Mouse (Mus musculus): ENCODE measurements around the gene Ccdc14. TPM values are rescaled to one million over a fixed set of nuclear protein-coding genes. Genes with fewer than 3 reads are reported as not detected.

Ccdc14 gene
- total and polyA plus RNA-seq, 3 experiments = 6.5 to 8.2 TPM; not detected in 1

DNA sequence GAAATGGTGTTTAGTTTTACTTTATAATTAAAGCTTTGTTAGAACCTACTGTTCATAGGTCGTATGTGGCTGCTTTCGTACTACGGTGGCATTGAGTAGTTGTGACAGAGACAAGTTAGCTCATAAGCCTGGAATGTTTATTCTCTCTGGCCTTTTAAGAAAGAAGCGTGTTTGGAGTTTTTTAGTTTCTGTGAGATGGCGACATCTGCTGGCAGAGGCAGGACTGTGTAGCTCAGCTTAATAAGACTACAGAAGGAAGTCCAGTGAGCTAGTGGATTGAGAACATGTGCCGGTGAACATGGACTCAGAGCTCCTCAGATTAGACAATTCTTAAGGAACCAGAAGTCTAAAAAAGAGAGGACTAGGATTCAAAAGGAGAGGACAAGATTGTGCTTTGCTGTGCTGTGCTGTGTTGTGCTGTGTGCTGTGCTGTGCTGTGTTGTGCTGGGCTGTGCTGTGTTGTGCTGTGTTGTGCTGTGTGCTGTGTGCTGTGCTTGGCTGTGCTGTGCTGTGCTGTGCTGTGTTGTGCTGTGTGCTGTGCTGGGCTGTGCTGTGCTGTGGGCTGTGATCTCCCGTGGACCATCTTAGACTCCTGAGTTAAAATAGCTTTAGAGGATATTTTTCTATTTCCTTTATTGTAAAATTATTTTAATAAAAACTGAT lies 9.9 kb downstream of the Ccdc14 start:
- DNase-seq (ENCODE audit: low read depth, low spot score) = peak; percentile 81
- peaks cover under 1 to 4% of the 10 kb centered on the region in 2 experiments; a peak in 3 of 4 replicates for H3K36me3 ChIP-seq (ENCODE audit: control insufficient read depth in 1 of 2, insufficient read depth in 2 of 2, low read length in 2 of 2)
- no peaks in the 10 kb centered on the region for H3K9me3 ChIP-seq (replicated peaks; ENCODE audit: insufficient read depth, low read length)
- TF ChIP-seq ETS1 (IDR thresholded peaks at IDR 0.05; ENCODE audit: low read depth, low read length) = no peak
- TF ChIP-seq POLR2AphosphoS5 (IDR thresholded peaks at IDR 0.05; ENCODE audit: borderline replicate concordance, low read depth, low read length) = no peak
- peak; percentile 38; the same call in 1 of the 2 replicates for TF ChIP-seq ZNF384 (IDR thresholded peaks at IDR 0.05; ENCODE audit: low read depth, low read length)
- no peak for TF ChIP-seq CHD1 (IDR thresholded peaks at IDR 0.05; ENCODE audit: low read depth, low read length)
- TF ChIP-seq CHD2 (IDR thresholded peaks at IDR 0.05; ENCODE audit: low read length) = no peak
- TF ChIP-seq CTCF (IDR thresholded peaks at IDR 0.05 in 2 of 3, conservative IDR thresholded peaks at IDR 0.05 in 1 of 3; ENCODE audit: control insufficient read depth in 1 of 3, insufficient read depth in 1 of 3, low read depth in 2 of 3, low read length in 3 of 3, poor library complexity in 1 of 3, severe bottlenecking in 1 of 3) = peak; percentile 70 to 89 (median 81)
- TF ChIP-seq SMC3 (IDR thresholded peaks at IDR 0.05; ENCODE audit: low read depth, low read length) = peak; percentile 83
- 0 out of 2 replicates have a peak, but pooled peaks have one; percentile 30 for TF ChIP-seq SIN3A (IDR thresholded peaks at IDR 0.05; ENCODE audit: low read length)
- no peak for TF ChIP-seq ELF1 (IDR thresholded peaks at IDR 0.05; ENCODE audit: low read depth, low read length)
- TF ChIP-seq HCFC1 (IDR thresholded peaks at IDR 0.05; ENCODE audit: low read depth, low read length) = no peak
- TF ChIP-seq RAD21 (IDR thresholded peaks at IDR 0.05; ENCODE audit: low read depth, low read length) = peak; percentile 68
- no peak for TF ChIP-seq POLR2AphosphoS2 (IDR thresholded peaks at IDR 0.05; ENCODE audit: low read length)
- peak; percentile 47; the same call in 1 of the 2 replicates for TF ChIP-seq MYC (IDR thresholded peaks at IDR 0.05; ENCODE audit: low read depth, low read length)
- no peak for TF ChIP-seq TAL1 (IDR thresholded peaks at IDR 0.05; ENCODE audit: low read length)
- TF ChIP-seq E2F4 (IDR thresholded peaks at IDR 0.05; ENCODE audit: borderline replicate concordance, low read depth, low read length) = no peak
- TF ChIP-seq GABPA (IDR thresholded peaks at IDR 0.05; ENCODE audit: low read depth, low read length) = no peak
- no peak for TF ChIP-seq MEF2A (IDR thresholded peaks at IDR 0.05; ENCODE audit: extremely low read depth, insufficient replicate concordance, low read depth, low read length, poor library complexity, severe bottlenecking)
- TF ChIP-seq USF2 (IDR thresholded peaks at IDR 0.05; ENCODE audit: borderline replicate concordance in 1 of 2, insufficient read depth in 1 of 2, low read depth in 1 of 2, low read length in 2 of 2) = no peak
- no peak for TF ChIP-seq BHLHE40 (IDR thresholded peaks at IDR 0.05; ENCODE audit: borderline replicate concordance, low read depth, low read length)
- TF ChIP-seq JUND (IDR thresholded peaks at IDR 0.05; ENCODE audit: low read depth, low read length) = no peak
- TF ChIP-seq ZKSCAN1 (IDR thresholded peaks at IDR 0.05; ENCODE audit: low read depth, low read length) = no peak
- TF ChIP-seq UBTF (IDR thresholded peaks at IDR 0.05; ENCODE audit: borderline replicate concordance, insufficient read depth, low read depth, low read length) = no peak
- TF ChIP-seq ZC3H11A (IDR thresholded peaks at IDR 0.05; ENCODE audit: low read depth, low read length) = peak; percentile 69
- peak; percentile 49; the same call in 1 of the 2 replicates for TF ChIP-seq MAX (IDR thresholded peaks at IDR 0.05; ENCODE audit: low read length)
- peaks cover 0 to under 1% of the 10 kb centered on the region in 2 experiments; a peak in 1 of 4 replicates for H3K4me1 ChIP-seq (ENCODE audit: control insufficient read depth in 1 of 2, insufficient read depth in 2 of 2, low read length in 2 of 2)
- 0 out of 2 replicates have a peak overlapping the region, but pooled peaks have one; percentile 35 for H3K9ac ChIP-seq (ENCODE audit: control insufficient read depth, low read depth, low read length, poor library complexity, severe bottlenecking)
- no peak overlapping the region for H3K27ac ChIP-seq (ENCODE audit: control insufficient read depth, low read depth, low read length)
- H3K27me3 ChIP-seq (ENCODE audit: control insufficient read depth in 1 of 2, insufficient read depth in 2 of 2, low read length in 2 of 2) = no peaks in the 10 kb centered on the region
- H3K79me2 ChIP-seq (ENCODE audit: control insufficient read depth, insufficient read depth, low read length, poor library complexity) = no peaks in the 10 kb centered on the region
- H3K4me3 ChIP-seq (ENCODE audit: control insufficient read depth in 1 of 2, insufficient read depth in 1 of 2, low read depth in 2 of 2, low read length in 2 of 2) = no peak overlapping the region

Data from MEL (cell line).